Mouse (Mus musculus) forebrain, embryonic 15.5 days (tissue): ENCODE measurements around the gene Ndufa5. TPM values are rescaled to one million over a fixed set of nuclear protein-coding genes. Genes with fewer than 3 reads are reported as not detected.

Source experiments
- ATAC-seq: fragments of 200-750 bp; cut with Nextera tagmentation; replicated peaks from 2 replicates; pipeline ENCODE4 v1.8.0; 2017; ENCODE audit warnings: mild to moderate bottlenecking, moderate TSS enrichment, moderate library complexity
- H3K27ac ChIP-seq: fragments of 300-500 bp; sonication (generic); replicated peaks from 2 replicates; pipeline ENCODE4 v1.5.1; 2015; ENCODE audit warnings: mild to moderate bottlenecking, inconsistent platforms
- H3K27me3 ChIP-seq: fragments of 300-500 bp; sonication (generic); 2 replicates; pipeline ENCODE4 v1.6.1; 2015; ENCODE audit warnings: inconsistent platforms
- H3K36me3 ChIP-seq: fragments of 300-500 bp; sonication (generic); 2 replicates; pipeline ENCODE4 v1.6.1; 2015; ENCODE audit warnings: mild to moderate bottlenecking, inconsistent platforms
- H3K4me1 ChIP-seq: fragments of 300-500 bp; sonication (generic); 2 replicates; pipeline ENCODE4 v1.6.1; 2015; ENCODE audit warnings: inconsistent platforms
- H3K4me2 ChIP-seq: fragments of 300-500 bp; sonication (generic); replicated peaks from 2 replicates; pipeline ENCODE4 v1.6.1; 2015; ENCODE audit warnings: mild to moderate bottlenecking, inconsistent platforms
- H3K4me3 ChIP-seq: fragments of 300-500 bp; sonication (generic); 2 replicates; pipeline ENCODE4 v1.5.1; 2015; ENCODE audit warnings: mild to moderate bottlenecking, inconsistent platforms
- H3K9ac ChIP-seq: fragments of 300-500 bp; sonication (generic); replicated peaks from 2 replicates; pipeline ENCODE4 v1.6.1; 2015; ENCODE audit warnings: mild to moderate bottlenecking, inconsistent platforms
- H3K9me3 ChIP-seq: fragments of 300-500 bp; sonication (generic); 2 replicates; pipeline ENCODE4 v1.6.1; 2016; ENCODE audit warnings: inconsistent platforms
- WGBS: fragments of 180-500 bp; shearing (Covaris S2); methylation state at CpG from one replicate; pipeline ENCODE4 v1.1.7; 2015; ENCODE audit warnings: mixed read lengths; 5-methylcytosine and 5-hydroxymethylcytosine counted together
- polyA plus RNA-seq: library from polyadenylated mRNA; unstranded; fragments of >200 nt; fragmentation: Nextera tagmentation; extraction: Ambion mirVana; gene quantifications from 2 replicates; pipeline ENCODE4 v1.2.1, GENCODE M21; 2015

The Ndufa5 gene
- polyA plus RNA-seq, 1 experiment from 2014 or later = 313 TPM

GRCm38 (mm10) chr6:24549801-24550200 is 22.0 kb upstream of the Ndufa5 start:
- 94% methylated on average over 2 of the region's 2 CpGs for WGBS
- Histone ChIP-seq H3K9ac (no peak overlapping the region), H3K27me3 (no peaks in the 10 kb centered on the region), H3K4me1 (no peaks in the 10 kb centered on the region), H3K4me2 (no peak overlapping the region), H3K27ac (no peak overlapping the region), H3K9me3 (no peaks in the 10 kb centered on the region), H3K36me3 (no peaks in the 10 kb centered on the region), H3K4me3 (no peak overlapping the region)
- ATAC-seq = no peak

GRCm38 (mm10) chr6:24546716-24547420 is 19.1 kb upstream of the Ndufa5 start:
- Histone ChIP-seq H3K9ac (no peak overlapping the region), H3K27ac (no peak overlapping the region), H3K36me3 (no peaks in the 10 kb centered on the region), H3K9me3 (no peaks in the 10 kb centered on the region), H3K4me2 (no peak overlapping the region), H3K27me3 (no peaks in the 10 kb centered on the region), H3K4me1 (no peaks in the 10 kb centered on the region), H3K4me3 (no peak overlapping the region)
- WGBS = 89% methylated on average over 1 of the region's 1 CpGs
- no peak for ATAC-seq

GRCm38 (mm10) chr6:24543119-24543591 is 15.3 kb upstream of the Ndufa5 start:
- no peak overlapping the region for H3K9ac ChIP-seq
- no peak overlapping the region for H3K4me3 ChIP-seq
- no peaks in the 10 kb centered on the region for H3K27me3 ChIP-seq
- WGBS = 62% methylated on average over 6 of the region's 6 CpGs
- no peaks in the 10 kb centered on the region for H3K4me1 ChIP-seq
- H3K4me2 ChIP-seq = no peak overlapping the region
- ATAC-seq = no peak
- no peaks in the 10 kb centered on the region for H3K36me3 ChIP-seq
- H3K27ac ChIP-seq = no peak overlapping the region
- H3K9me3 ChIP-seq = no peaks in the 10 kb centered on the region

- Histone ChIP-seq H3K27me3 (no peaks in the 10 kb centered on the region), H3K27ac (no peak overlapping the region), H3K9ac (no peak overlapping the region), H3K4me3 (no peak overlapping the region), H3K4me1 (no peaks in the 10 kb centered on the region), H3K36me3 (no peaks in the 10 kb centered on the region), H3K9me3 (no peaks in the 10 kb centered on the region), H3K4me2 (no peak overlapping the region)
- no peak for ATAC-seq
Measured at GRCm38 (mm10) chr6:24542393-24542792, 14.6 kb upstream of the Ndufa5 start.

GRCm38 (mm10) chr6:24540106-24540505 is 12.3 kb upstream of the Ndufa5 start:
- no peak for ATAC-seq
- no peak overlapping the region for H3K4me3 ChIP-seq
- H3K4me1 ChIP-seq = no peaks in the 10 kb centered on the region
- no peaks in the 10 kb centered on the region for H3K36me3 ChIP-seq
- H3K27ac ChIP-seq = no peak overlapping the region
- no peaks in the 10 kb centered on the region for H3K9me3 ChIP-seq
- no peaks in the 10 kb centered on the region for H3K27me3 ChIP-seq
- no peak overlapping the region for H3K4me2 ChIP-seq
- no peak overlapping the region for H3K9ac ChIP-seq
- 76% methylated on average over 4 of the region's 4 CpGs for WGBS

- Histone ChIP-seq H3K4me2 (no peak overlapping the region), H3K4me3 (no peak overlapping the region), H3K9me3 (no peaks in the 10 kb centered on the region), H3K27ac (no peak overlapping the region), H3K4me1 (no peaks in the 10 kb centered on the region), H3K9ac (no peak overlapping the region), H3K36me3 (no peaks in the 10 kb centered on the region), H3K27me3 (no peaks in the 10 kb centered on the region)
- 81% methylated on average over 3 of the region's 3 CpGs for WGBS
- peak; percentile 57; the same call in 1 of the 2 replicates for ATAC-seq
Measured at GRCm38 (mm10) chr6:24538435-24538834, 10.6 kb upstream of the Ndufa5 start.

- ATAC-seq = no peak
- H3K27ac ChIP-seq = no peak overlapping the region
- H3K9ac ChIP-seq = no peak overlapping the region
- H3K9me3 ChIP-seq = no peaks in the 10 kb centered on the region
- H3K36me3 ChIP-seq = no peaks in the 10 kb centered on the region
- H3K27me3 ChIP-seq = no peaks in the 10 kb centered on the region
- no peak overlapping the region for H3K4me3 ChIP-seq
- no peak overlapping the region for H3K4me2 ChIP-seq
- WGBS = 87% methylated on average over 3 of the region's 3 CpGs
- peaks cover 14% of the 10 kb centered on the region; the same call in 1 of the 2 replicates for H3K4me1 ChIP-seq
Measured at GRCm38 (mm10) chr6:24532804-24533203, 5.0 kb upstream of the Ndufa5 start.

GRCm38 (mm10) chr6:24530711-24531420 is 3.1 kb upstream of the Ndufa5 start:
- H3K9ac ChIP-seq = peak overlapping the region; percentile 26; the same call in 1 of the 2 replicates
- H3K27ac ChIP-seq = no peak overlapping the region
- no peaks in the 10 kb centered on the region for H3K9me3 ChIP-seq
- H3K4me1 ChIP-seq = peaks cover 25% of the 10 kb centered on the region
- ATAC-seq = no peak
- peak overlapping the region; percentile 34 for H3K4me2 ChIP-seq
- WGBS = 56% methylated on average over 11 of the region's 11 CpGs
- H3K27me3 ChIP-seq = no peaks in the 10 kb centered on the region
- H3K36me3 ChIP-seq = no peaks in the 10 kb centered on the region
- peak overlapping the region; percentile 20 for H3K4me3 ChIP-seq

- Histone ChIP-seq H3K9ac (peak overlapping the region; percentile 26; the same call in 1 of the 2 replicates), H3K9me3 (no peaks in the 10 kb centered on the region), H3K36me3 (no peaks in the 10 kb centered on the region), H3K27me3 (no peaks in the 10 kb centered on the region), H3K27ac (no peak overlapping the region), H3K4me2 (peak overlapping the region; percentile 34), H3K4me1 (peaks cover 27% of the 10 kb centered on the region), H3K4me3 (peak overlapping the region; percentile 20)
- ATAC-seq = no peak
- 24% methylated on average over 4 of the region's 4 CpGs for WGBS
Measured at GRCm38 (mm10) chr6:24530166-24530565, 2.4 kb upstream of the Ndufa5 start.

- no peak for ATAC-seq
- Histone ChIP-seq H3K27ac (peak within 1 kb of the TSS; percentile 19; the same call in 1 of the 2 replicates), H3K27me3 (no peaks in the 10 kb centered on the region), H3K4me3 (peak within 1 kb of the TSS; percentile 69), H3K9ac (peak within 1 kb of the TSS; percentile 69), H3K4me1 (peaks cover 27% of the 10 kb centered on the region), H3K9me3 (no peaks in the 10 kb centered on the region), H3K36me3 (no peaks in the 10 kb centered on the region), H3K4me2 (peak within 1 kb of the TSS; percentile 69)
- WGBS = 55% methylated on average over 2 of the region's 2 CpGs
Measured at GRCm38 (mm10) chr6:24528064-24528243, 141 bp upstream of the Ndufa5 start, which contains the start of gene Asb15. TSS of gene Asb15 (plus strand) at chr6:24528144.

- no peak for ATAC-seq
- Histone ChIP-seq H3K36me3 (peaks cover 10% of the 10 kb centered on the region; the same call in 1 of the 2 replicates), H3K4me1 (peaks cover 24% of the 10 kb centered on the region), H3K9me3 (no peaks in the 10 kb centered on the region), H3K9ac (no peak overlapping the region), H3K4me3 (no peak overlapping the region), H3K27ac (no peak overlapping the region), H3K27me3 (no peaks in the 10 kb centered on the region), H3K4me2 (no peak overlapping the region)
- whole genome bisulfite sequencing = 93% methylated on average over 3 of the region's 3 CpGs
Measured at GRCm38 (mm10) chr6:24525705-24526104, 2.1 kb downstream of the Ndufa5 start.

GRCm38 (mm10) chr6:24516197-24516596 is 11.6 kb downstream of the Ndufa5 start:
- WGBS = 47% methylated on average over 2 of the region's 2 CpGs
- ATAC-seq = peak; percentile 62; the same call in 1 of the 2 replicates
- no peak overlapping the region for H3K4me3 ChIP-seq

More at GRCm38 (mm10) chr6:24516197-24516596, 11.6 kb downstream of the Ndufa5 start:
- Histone ChIP-seq H3K4me2 (no peak overlapping the region), H3K36me3 (peaks cover 19% of the 10 kb centered on the region; the same call in 1 of the 2 replicates), H3K27me3 (no peaks in the 10 kb centered on the region), H3K9me3 (no peaks in the 10 kb centered on the region), H3K27ac (no peak overlapping the region), H3K9ac (no peak overlapping the region), H3K4me1 (peaks cover 10% of the 10 kb centered on the region)
